Comparison of ENCODE assay signal across 12 mouse cellular contexts in genomic region chr5:17280203-17280602, GRCm38 (mm10).
"Had no signal": no experiment of that assay in that cellular context is flagged by ENCODE, and none has a peak within 500 bp of the region (broad histone marks: within the 10 kb centered on the region; RNA-seq: fewer than 3 reads in every experiment).

No protein-coding gene starts in this region.

- H3K36me3 ChIP-seq: limb, embryonic 10.5 days; liver, embryonic 13.5 days; midbrain, embryonic 13.5 days; neural tube, embryonic 15.5 days had no signal

- ATAC-seq: intestine, postnatal 0 days; midbrain, embryonic 13.5 days had no signal

- DNase-seq: kidney, postnatal 25 days; liver, embryonic 13.5 days; lung, adult 18-20 months; right cerebral cortex, adult 18-20 months; right cerebral cortex, postnatal 25 days; thymus, postnatal 14 days had no signal

- H3K4me2 ChIP-seq: liver, embryonic 13.5 days; midbrain, embryonic 13.5 days; neural tube, embryonic 15.5 days had no signal

- H3K27ac ChIP-seq: left cerebral cortex, adult 2 months; limb, embryonic 10.5 days; liver, embryonic 13.5 days; midbrain, embryonic 13.5 days; neural tube, embryonic 15.5 days; stomach, postnatal 0 days had no signal

- H3K4me1 ChIP-seq: limb, embryonic 10.5 days; liver, embryonic 13.5 days; midbrain, embryonic 13.5 days; neural tube, embryonic 15.5 days had no signal

- H3K4me3 ChIP-seq: left cerebral cortex, adult 2 months; limb, embryonic 10.5 days; liver, embryonic 13.5 days; midbrain, embryonic 13.5 days; neural tube, embryonic 15.5 days had no signal

- H3K27me3 ChIP-seq: liver, embryonic 13.5 days; midbrain, embryonic 13.5 days; neural tube, embryonic 15.5 days had no signal

- H3K9ac ChIP-seq: liver, embryonic 13.5 days; midbrain, embryonic 13.5 days; neural tube, embryonic 15.5 days had no signal

- H3K9me3 ChIP-seq: limb, embryonic 10.5 days; liver, embryonic 13.5 days; midbrain, embryonic 13.5 days; neural tube, embryonic 15.5 days had no signal
